Mouse (Mus musculus) midbrain, postnatal 0 days (tissue): Measurements from ENCODE around the gene Ankrd55. TPM values are rescaled to one million over a fixed set of nuclear protein-coding genes. Genes with fewer than 3 reads are reported as not detected.

Experiments
- ATAC-seq: fragments of 200-750 bp; cut with Nextera tagmentation; 2 replicates; pipeline ENCODE4 v1.8.0; 2017; ENCODE audit warnings: moderate number of reproducible peaks, mild to moderate bottlenecking, moderate TSS enrichment, moderate library complexity; ENCODE audit not compliant: low FRiP score
- DNase-seq: peaks from one replicate; pipeline ENCODE4 v3.0.0-alpha.2; 2015; ENCODE audit warnings: low spot score
- H3K27ac ChIP-seq: fragments of 300-500 bp; sonication (generic); 2 replicates; pipeline ENCODE4 v1.5.1; 2014; ENCODE audit warnings: low read depth, mild to moderate bottlenecking, low read length, mixed read lengths
- H3K27me3 ChIP-seq: fragments of 300-500 bp; sonication (generic); 2 replicates; pipeline ENCODE4 v1.6.1; 2014; ENCODE audit warnings: low read length, control low read depth, mixed read lengths; ENCODE audit not compliant: insufficient read depth
- H3K36me3 ChIP-seq: fragments of 300-500 bp; sonication (generic); 2 replicates; pipeline ENCODE4 v1.6.1; 2014; ENCODE audit warnings: low read length, control low read depth, mixed read lengths; ENCODE audit not compliant: insufficient read depth
- H3K4me1 ChIP-seq: fragments of 300-500 bp; sonication (generic); 2 replicates; pipeline ENCODE4 v1.6.1; 2014; ENCODE audit warnings: mild to moderate bottlenecking, control low read depth, antibody characterized with exemption, low read length, mixed read lengths; ENCODE audit not compliant: insufficient read depth
- H3K4me2 ChIP-seq: fragments of 300-500 bp; sonication (generic); 2 replicates; pipeline ENCODE4 v1.6.1; 2014; ENCODE audit warnings: low read depth, mild to moderate bottlenecking, low read length, mixed read lengths; ENCODE audit not compliant: poor library complexity, severe bottlenecking
- H3K4me3 ChIP-seq: fragments of 300-500 bp; sonication (generic); 2 replicates; pipeline ENCODE4 v1.5.1; 2014; ENCODE audit warnings: low read depth, mild to moderate bottlenecking, low read length, moderate library complexity
- H3K9ac ChIP-seq: fragments of 300-500 bp; sonication (generic); replicated peaks from 2 replicates; pipeline ENCODE4 v1.6.1; 2014; ENCODE audit warnings: mild to moderate bottlenecking, low read length, moderate library complexity, mixed read lengths; ENCODE audit not compliant: poor library complexity, severe bottlenecking
- H3K9me3 ChIP-seq: fragments of 300-500 bp; sonication (generic); 2 replicates; pipeline ENCODE4 v1.6.1; 2016; ENCODE audit warnings: low read length, control low read depth
- CTCF ChIP-seq: IDR thresholded peaks from 2 replicates; pipeline ENCODE4 v1.5.1; 2016; ENCODE audit warnings: antibody characterized with exemption, mild to moderate bottlenecking
- WGBS: fragments of 180-500 bp; shearing (Covaris S2); extraction: QIAGEN DNeasy Blood & Tissue Kit; methylation state at CpG from one replicate; pipeline ENCODE4 v1.1.7; 2014; 5-methylcytosine and 5-hydroxymethylcytosine counted together
- polyA plus RNA-seq: library from polyadenylated mRNA; unstranded; fragments of >200 nt; fragmentation: Nextera tagmentation; extraction: Ambion mirVana; gene quantifications from 2 replicates; pipeline ENCODE4 v1.2.1, GENCODE M21; 2015
- total RNA-seq: library from RNA; depleted of rRNA; stranded (reverse); fragments of >200 nt; gene quantifications from 2 replicates; pipeline ENCODE4 v1.2.3, GENCODE M21; 2014

Ankrd55 gene
- total and polyA plus RNA-seq, 2 experiments from 2014 or later: 10.2 to 21.2 TPM

GRCm38 (mm10) chr13:112271901-112272537 lies 16.2 kb upstream of the Ankrd55 start:
- H3K9ac ChIP-seq: no peak overlapping the region
- no peaks in the 10 kb centered on the region for H3K27me3 ChIP-seq
- no peak overlapping the region for H3K4me2 ChIP-seq
- H3K36me3 ChIP-seq: no peaks in the 10 kb centered on the region
- WGBS: 27% methylated on average over 5 of the region's 5 CpGs
- no peak overlapping the region for H3K4me3 ChIP-seq
- TF ChIP-seq CTCF: peak; percentile 67
- H3K27ac ChIP-seq: no peak overlapping the region
- DNase-seq (peak; percentile 71), ATAC-seq (peak; percentile 44; the same call in 1 of the 2 replicates)
- H3K4me1 ChIP-seq: no peaks in the 10 kb centered on the region
- H3K9me3 ChIP-seq: no peaks in the 10 kb centered on the region

GRCm38 (mm10) chr13:112274636-112275035 lies 13.6 kb upstream of the Ankrd55 start:
- H3K9me3 ChIP-seq: no peaks in the 10 kb centered on the region

GRCm38 (mm10) chr13:112275951-112276350 lies 12.3 kb upstream of the Ankrd55 start:
- Histone ChIP-seq H3K9me3 (no peaks in the 10 kb centered on the region), H3K4me2 (no peak overlapping the region), H3K27me3 (no peaks in the 10 kb centered on the region), H3K9ac (no peak overlapping the region), H3K4me3 (no peak overlapping the region), H3K27ac (no peak overlapping the region), H3K36me3 (no peaks in the 10 kb centered on the region), H3K4me1 (no peaks in the 10 kb centered on the region)
- no peak for TF ChIP-seq CTCF
- DNase-seq (no peak), ATAC-seq (no peak)
- 87% methylated on average over 8 of the region's 8 CpGs for WGBS

More at GRCm38 (mm10) chr13:112274636-112275035, 13.6 kb upstream of the Ankrd55 start:
- no peak overlapping the region for H3K4me2 ChIP-seq
- no peak overlapping the region for H3K9ac ChIP-seq
- TF ChIP-seq CTCF: no peak
- no peak for DNase-seq
- no peaks in the 10 kb centered on the region for H3K36me3 ChIP-seq
- no peaks in the 10 kb centered on the region for H3K4me1 ChIP-seq
- H3K4me3 ChIP-seq: no peak overlapping the region
- no peak for ATAC-seq
- H3K27ac ChIP-seq: no peak overlapping the region
- H3K27me3 ChIP-seq: no peaks in the 10 kb centered on the region
- 62% methylated on average over 3 of the region's 3 CpGs for WGBS

GRCm38 (mm10) chr13:112277544-112277943 lies 10.7 kb upstream of the Ankrd55 start:
- WGBS: 82% methylated on average over 5 of the region's 5 CpGs
- Histone ChIP-seq H3K4me2 (no peak overlapping the region), H3K27me3 (no peaks in the 10 kb centered on the region), H3K9me3 (no peaks in the 10 kb centered on the region), H3K9ac (no peak overlapping the region), H3K4me3 (no peak overlapping the region), H3K4me1 (no peaks in the 10 kb centered on the region), H3K36me3 (no peaks in the 10 kb centered on the region), H3K27ac (no peak overlapping the region)
- ATAC-seq (no peak), DNase-seq (no peak)
- no peak for TF ChIP-seq CTCF

- Histone ChIP-seq H3K9ac (no peak overlapping the region), H3K4me2 (no peak overlapping the region), H3K4me3 (no peak overlapping the region), H3K27me3 (no peaks in the 10 kb centered on the region), H3K4me1 (no peaks in the 10 kb centered on the region), H3K9me3 (no peaks in the 10 kb centered on the region), H3K36me3 (no peaks in the 10 kb centered on the region), H3K27ac (no peak overlapping the region)
- ATAC-seq (no peak), DNase-seq (no peak)
- TF ChIP-seq CTCF: no peak
- 85% methylated on average over 7 of the region's 7 CpGs for WGBS
These were observed 10.0 kb upstream of the Ankrd55 start for GRCm38 (mm10) chr13:112278251-112278650.

GRCm38 (mm10) chr13:112287135-112287534 lies 1.1 kb upstream of the Ankrd55 start:
- WGBS: 85% methylated on average over 1 of the region's 1 CpGs
- H3K4me1 ChIP-seq: peaks cover 5% of the 10 kb centered on the region; the same call in 1 of the 2 replicates
- H3K36me3 ChIP-seq: no peaks in the 10 kb centered on the region
- H3K9ac ChIP-seq: no peak overlapping the region
- H3K9me3 ChIP-seq: no peaks in the 10 kb centered on the region
- H3K4me2 ChIP-seq: no peak overlapping the region
- TF ChIP-seq CTCF: no peak
- no peaks in the 10 kb centered on the region for H3K27me3 ChIP-seq
- H3K27ac ChIP-seq: no peak overlapping the region
- DNase-seq (no peak), ATAC-seq (no peak)
- H3K4me3 ChIP-seq: no peak overlapping the region
